In genomic region chr2:45100628-45101027, GRCm38 (mm10) we compare ENCODE assay signal across 8 mouse cellular contexts. TPM values are rescaled to one million over a fixed set of nuclear protein-coding genes. Genes with fewer than 3 reads are reported as not detected.
A peak's percentile ranks its signal among the peaks of the same experiment; 100 is the strongest.
DNase-seq lines count a peak whose midpoint lies in the region; ATAC-seq and TF ChIP-seq lines count a peak whose summit lies in the region.
"Had no signal": no experiment of that assay in that cellular context is flagged by ENCODE, and none has a peak within 500 bp of the region (broad histone marks: within the 10 kb centered on the region; RNA-seq: fewer than 3 reads in every experiment).

No protein-coding gene starts in this region.

- H3K36me3 ChIP-seq in hindbrain, embryonic 13.5 days, result no peaks in the 10 kb centered on the region
- H3K36me3 ChIP-seq in hindbrain, embryonic 11.5 days (ENCODE audit: control insufficient read depth, insufficient read depth, low read length), result no peaks in the 10 kb centered on the region
- peaks cover 64% of the 10 kb centered on the region for H3K36me3 ChIP-seq in G1E (replicated peaks)
- peaks cover 3% of the 10 kb centered on the region; the same call in 1 of the 2 replicates for H3K36me3 ChIP-seq in liver, embryonic 16.5 days (ENCODE audit: control insufficient read depth, insufficient read depth)

- peaks cover 82% of the 10 kb centered on the region for H3K4me1 ChIP-seq in hindbrain, embryonic 13.5 days (replicated peaks)
- peaks cover 19% of the 10 kb centered on the region; the same call in 1 of the 2 replicates for H3K4me1 ChIP-seq in hindbrain, embryonic 11.5 days (replicated peaks; ENCODE audit: control insufficient read depth, insufficient read depth, low read length)
- peaks cover 73% of the 10 kb centered on the region for H3K4me1 ChIP-seq in G1E (ENCODE audit: insufficient read depth, low read depth, low read length)
- peaks cover 41% of the 10 kb centered on the region for H3K4me1 ChIP-seq in liver, embryonic 16.5 days (ENCODE audit: control insufficient read depth, low read depth, low read length)

- DNase-seq in hindbrain, embryonic 11.5 days (ENCODE audit: low spot score), result no peak
- no peak for DNase-seq in G1E (ENCODE audit: low spot score)
- DNase-seq in left cerebral cortex, postnatal 10 days (ENCODE audit: extremely low spot score in 1 of 2, low spot score in 2 of 2), result no peak
- no peak for DNase-seq in cerebellum, adult 8-10 months
- DNase-seq: kidney, postnatal 14 days had no signal

- H3K9me3 ChIP-seq in hindbrain, embryonic 13.5 days, result no peaks in the 10 kb centered on the region
- no peaks in the 10 kb centered on the region for H3K9me3 ChIP-seq in hindbrain, embryonic 11.5 days (ENCODE audit: control insufficient read depth, low read length)
- no peaks in the 10 kb centered on the region for H3K9me3 ChIP-seq in G1E (replicated peaks)
- H3K9me3 ChIP-seq in liver, embryonic 16.5 days (replicated peaks; ENCODE audit: control insufficient read depth, low read length), result no peaks in the 10 kb centered on the region

- WGBS in hindbrain, embryonic 13.5 days, result 53% methylated on average over 7 of the region's 7 CpGs
- 74% methylated on average over 7 of the region's 7 CpGs for WGBS in hindbrain, embryonic 11.5 days
- WGBS in liver, embryonic 16.5 days (ENCODE audit: insufficient replicate concordance), result 22% methylated on average over 7 of the region's 7 CpGs

- no peaks in the 10 kb centered on the region for H3K27me3 ChIP-seq in hindbrain, embryonic 13.5 days
- H3K27me3 ChIP-seq in hindbrain, embryonic 11.5 days (ENCODE audit: control insufficient read depth, insufficient read depth, low read length), result no peaks in the 10 kb centered on the region
- H3K27me3 ChIP-seq in G1E (ENCODE audit: insufficient read depth, low read length), result no peaks in the 10 kb centered on the region
- H3K27me3 ChIP-seq in liver, embryonic 16.5 days (ENCODE audit: control insufficient read depth, insufficient read depth, low read depth, low read length), result no peaks in the 10 kb centered on the region; the same call in 1 of the 2 replicates

- no peak overlapping the region for H3K4me3 ChIP-seq in hindbrain, embryonic 13.5 days
- H3K4me3 ChIP-seq in hindbrain, embryonic 11.5 days (ENCODE audit: low read depth, low read length), result no peak overlapping the region
- H3K4me3 ChIP-seq in G1E (ENCODE audit: low read depth, low read length), result no peak overlapping the region; the same call in 1 of the 2 replicates
- no peak overlapping the region for H3K4me3 ChIP-seq in liver, embryonic 16.5 days (ENCODE audit: low read depth, low read length)

- intact Hi-C loops in left cerebral cortex, postnatal 10 days (cut with DNase I), result loop anchor here (10.0 kb wide), 2 partner anchors 526 to 996 kb away; no protein-coding TSS in a partner anchor

- H3K9ac ChIP-seq in hindbrain, embryonic 13.5 days, result no peak overlapping the region
- no peak overlapping the region for H3K9ac ChIP-seq in hindbrain, embryonic 11.5 days (ENCODE audit: low read depth, low read length)
- peak overlapping the region; percentile 32 for H3K9ac ChIP-seq in liver, embryonic 16.5 days (ENCODE audit: low read depth, low read length)

- no peak overlapping the region; the same call in 1 of the 2 replicates for H3K4me2 ChIP-seq in hindbrain, embryonic 13.5 days
- H3K4me2 ChIP-seq in hindbrain, embryonic 11.5 days (replicated peaks; ENCODE audit: low read depth, low read length), result no peak overlapping the region
- H3K4me2 ChIP-seq in liver, embryonic 16.5 days (ENCODE audit: low read depth, low read length), result peak overlapping the region; percentile 47

- TF ChIP-seq CTCF in G1E (IDR thresholded peaks at IDR 0.05; ENCODE audit: low read depth, low read length), result no peak

- peak overlapping the region; percentile 30; the same call in 1 of the 2 replicates for H3K27ac ChIP-seq in hindbrain, embryonic 13.5 days
- H3K27ac ChIP-seq in hindbrain, embryonic 11.5 days (ENCODE audit: low read depth, low read length), result no peak overlapping the region
- H3K27ac ChIP-seq in liver, embryonic 16.5 days (ENCODE audit: low read length), result peak overlapping the region; percentile 79

- no peak for ATAC-seq in hindbrain, embryonic 13.5 days (ENCODE audit: low FRiP score)
- no peak for ATAC-seq in hindbrain, embryonic 11.5 days (ENCODE audit: low FRiP score)
- peak; percentile 72 for ATAC-seq in G1E (ENCODE audit: extremely low read depth, insufficient number of reproducible peaks, low FRiP score, poor library complexity, severe bottlenecking)
- ATAC-seq in common myeloid progenitor, adult 5-6 weeks (replicated peaks; ENCODE audit: low read depth, poor library complexity, severe bottlenecking), result peak; percentile 31
- peak; percentile 82 for ATAC-seq in liver, embryonic 16.5 days (ENCODE audit: low read depth)

RNA-seq across cellular contexts. Expression of gene Zeb2, which starts 16.6 kb away (rescaled TPM):
- 50.4 and 57.4 TPM in 2 replicates for polyA plus RNA-seq in hindbrain, embryonic 13.5 days (2015; fragmentation: Nextera tagmentation; extraction: Ambion mirVana)
- polyA plus RNA-seq in hindbrain, embryonic 11.5 days (2014; fragmentation: Nextera tagmentation; extraction: Ambion mirVana), result 57.7 and 58.8 TPM in 2 replicates
- total RNA-seq in G1E (2014; fragmentation: Nextera tagmentation), result 185 and 216 TPM in 2 replicates
- 65.6 and 79.0 TPM in 2 replicates for total RNA-seq in G1E (2017)
- polyA plus RNA-seq in G1E (2012), result 4.8 and 5.6 TPM in 2 replicates
- total RNA-seq in common myeloid progenitor, adult 5-6 weeks (2017), result 196 and 205 TPM in 2 replicates
- polyA plus RNA-seq in liver, embryonic 16.5 days (2015; fragmentation: Nextera tagmentation; extraction: Ambion mirVana), result 12.1 and 12.5 TPM in 2 replicates
- total RNA-seq in left cerebral cortex, postnatal 10 days (2021), result 100 to 1,000 TPM; 220 to 259 TPM

Comparison
In these comparisons a context has a peak if more than half of its experiments do, and no peak if none do; other contexts are left out.
1. ATAC-seq: peak in G1E (single experiment), common myeloid progenitor, adult 5-6 weeks (single experiment) and liver, embryonic 16.5 days (single experiment); none in hindbrain, embryonic 13.5 days (single experiment) and hindbrain, embryonic 11.5 days (single experiment).